Mouse (Mus musculus) lung, postnatal 36 days (tissue): ENCODE measurements around the gene Uts2r.

Experiments
- DNase-seq: peaks from one replicate; pipeline ENCODE4 v3.0.0; 2022; ENCODE audit warnings: mixed read lengths

Uts2r gene

GRCm38 (mm10) chr11:121159971-121160370, at the start of gene Uts2r:
TSS of gene Uts2r (plus strand) at chr11:121160271.
- no peak for DNase-seq

GRCm38 (mm10) chr11:121111051-121111450, 49.0 kb upstream of the Uts2r start:
- no peak for DNase-seq

- no peak for DNase-seq
Measured at GRCm38 (mm10) chr11:121111601-121112000, 48.5 kb upstream of the Uts2r start.

- no peak for DNase-seq
Measured at GRCm38 (mm10) chr11:121112091-121112775, 47.8 kb upstream of the Uts2r start.

GRCm38 (mm10) chr11:121118106-121118505, 42.0 kb upstream of the Uts2r start:
- DNase-seq = no peak

- no peak for DNase-seq
Measured at GRCm38 (mm10) chr11:121118577-121118976, 41.5 kb upstream of the Uts2r start, which contains the start of gene Tex19.2. TSS of gene Tex19.2 (minus strand) at chr11:121118677.

- DNase-seq = no peak
Measured at GRCm38 (mm10) chr11:121121151-121121550, 38.9 kb upstream of the Uts2r start.

GRCm38 (mm10) chr11:121122024-121122670, 37.9 kb upstream of the Uts2r start:
- DNase-seq = peak; percentile 13

- no peak for DNase-seq
Measured at GRCm38 (mm10) chr11:121123438-121123837, 36.6 kb upstream of the Uts2r start.

- no peak for DNase-seq
Measured at GRCm38 (mm10) chr11:121125522-121126172, 34.4 kb upstream of the Uts2r start.

- peak; percentile 51 for DNase-seq
Measured at GRCm38 (mm10) chr11:121126395-121126794, 33.7 kb upstream of the Uts2r start.

GRCm38 (mm10) chr11:121127441-121127840, 32.6 kb upstream of the Uts2r start:
- no peak for DNase-seq

- peak; percentile 14 for DNase-seq
Measured at GRCm38 (mm10) chr11:121129616-121130015, 30.5 kb upstream of the Uts2r start.

GRCm38 (mm10) chr11:121134600-121134999, 25.5 kb upstream of the Uts2r start:
- DNase-seq = no peak

GRCm38 (mm10) chr11:121137682-121138081, 22.4 kb upstream of the Uts2r start:
- DNase-seq = no peak

GRCm38 (mm10) chr11:121138732-121139131, 21.3 kb upstream of the Uts2r start:
- DNase-seq = no peak

GRCm38 (mm10) chr11:121143325-121144015, 16.6 kb upstream of the Uts2r start:
- peak; percentile 27 for DNase-seq

- DNase-seq = no peak
Measured at GRCm38 (mm10) chr11:121145865-121146264, 14.2 kb upstream of the Uts2r start, which contains the start of gene Tex19.1. TSS of gene Tex19.1 (plus strand) at chr11:121146143.

GRCm38 (mm10) chr11:121148193-121148592, 11.9 kb upstream of the Uts2r start:
- DNase-seq = no peak

GRCm38 (mm10) chr11:121154203-121154602, 5.9 kb upstream of the Uts2r start:
- no peak for DNase-seq

GRCm38 (mm10) chr11:121156411-121156891, 3.6 kb upstream of the Uts2r start:
- peak; percentile 6 for DNase-seq

GRCm38 (mm10) chr11:121160636-121161346, 720 bp downstream of the Uts2r start:
- DNase-seq = no peak
